Mouse (Mus musculus): ENCODE results near the gene Dctpp1. TPM values are rescaled to one million over a fixed set of nuclear protein-coding genes. Genes with fewer than 3 reads are reported as not detected.

The Dctpp1 gene
- polyA plus RNA-seq, 3 experiments from 2014 or later = 37.2 to 88.3 (median 51.2) TPM

DNA sequence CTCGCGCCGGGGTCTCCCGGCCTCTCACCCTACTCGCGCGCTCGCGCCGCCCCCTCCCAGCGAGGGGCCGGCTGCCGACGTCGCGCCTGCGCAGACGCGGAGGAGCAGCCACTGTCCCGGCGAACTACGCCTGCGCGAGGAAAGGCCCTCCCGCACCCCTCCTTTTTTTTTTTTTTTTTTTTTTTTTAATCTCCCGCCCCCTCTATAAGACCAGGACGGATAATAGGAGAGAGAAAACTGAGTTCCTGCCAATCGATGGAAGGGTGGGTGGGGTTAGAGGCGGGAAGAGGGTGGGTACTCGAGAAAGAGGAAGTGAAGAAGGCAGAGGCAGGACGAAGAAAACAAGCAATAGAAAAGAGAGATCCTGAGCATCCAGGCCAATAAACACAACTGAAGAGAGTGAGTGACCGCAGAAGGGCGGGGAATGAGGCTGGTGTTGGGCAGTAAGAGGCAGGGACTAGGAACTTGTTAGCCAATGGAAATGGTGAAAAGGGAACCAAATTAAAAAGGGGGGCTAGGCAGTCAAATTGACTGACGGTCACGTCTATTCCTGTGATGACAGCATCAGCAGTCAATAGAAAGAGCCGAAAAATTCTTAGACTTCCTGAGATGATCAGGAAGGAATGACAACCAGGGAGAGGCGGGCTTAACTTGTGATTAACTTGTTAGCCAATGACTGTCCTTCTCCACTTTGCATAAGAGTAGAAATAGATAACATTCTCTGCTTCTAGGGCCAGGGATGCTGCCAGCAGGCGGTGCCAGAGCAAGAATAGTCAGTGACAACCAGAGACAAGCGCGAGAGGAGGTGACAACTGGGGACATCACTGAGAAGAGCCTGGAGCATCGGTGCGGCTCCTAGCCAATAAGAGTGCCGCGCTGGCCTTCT lies 51.7 kb downstream of the Dctpp1 start, which contains the start of gene Mylpf:
TSS of gene Mylpf (plus strand) at position 338 of the 886 bp plus-strand sequence.
- ATAC-seq = peak; percentile 87

GRCm38 (mm10) chr7:127208295-127208552 lies 52.3 kb downstream of the Dctpp1 start, which contains the start of gene Tbc1d10b:
Gene Tbc1d10b (minus strand): TSS chr7:127208468.
- ATAC-seq = no peak

DNA sequence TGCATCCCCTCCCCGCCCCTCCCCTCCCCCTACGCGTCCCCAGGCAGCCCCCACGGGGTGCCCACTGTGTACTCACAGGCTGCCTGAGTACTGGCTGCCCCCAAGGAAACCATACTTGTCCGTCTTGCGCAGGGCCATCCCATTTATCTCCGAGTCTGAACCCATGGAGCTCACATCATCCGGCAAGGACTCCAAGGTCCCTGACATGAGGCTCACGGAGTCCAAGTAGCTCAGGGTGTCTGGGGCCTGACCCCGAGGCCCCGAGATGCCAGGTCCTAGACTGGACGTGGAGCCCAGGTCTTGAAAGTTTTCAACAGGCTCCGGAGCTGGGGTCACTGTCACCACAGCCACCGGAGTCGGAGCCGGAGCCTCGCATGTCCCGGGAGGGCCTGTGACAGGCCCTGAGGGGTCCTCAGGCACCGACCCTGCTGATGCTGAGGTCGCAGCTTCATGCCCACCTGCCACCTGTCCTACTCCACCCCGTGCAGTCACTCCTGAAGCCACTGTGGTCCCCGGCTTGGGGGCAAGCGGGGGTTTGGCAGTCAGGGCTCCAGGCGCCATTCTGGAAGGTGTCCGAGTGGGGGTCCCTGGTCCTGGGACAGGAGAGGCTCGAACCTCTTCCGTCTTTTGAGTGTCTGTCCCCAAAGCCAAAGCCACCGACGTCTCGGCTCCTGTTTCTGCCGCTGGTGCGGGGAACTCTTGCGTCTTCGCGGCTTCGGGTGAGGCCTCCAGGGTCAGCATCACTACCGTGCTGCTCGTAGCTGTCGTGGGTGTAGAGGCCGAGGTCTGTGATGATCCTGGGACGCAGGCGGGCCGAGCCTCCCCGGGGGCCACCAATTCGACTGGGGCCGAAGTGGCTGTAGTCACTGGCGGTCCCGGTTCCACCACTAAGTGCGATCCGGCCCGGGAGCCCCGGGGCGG lies 52.9 kb downstream of the Dctpp1 start:
- no peak for ATAC-seq

Other genes starting within 250 kb of the Dctpp1 start
- gene Mvp, start 246.1 kb downstream of the Dctpp1 start, polyA plus RNA-seq (2017; shearing (Covaris generic)) = 10 to 100 TPM; 15.2 to 19.7 (median 16.2) TPM
- not detected for gene Pagr1b, start 244.2 kb downstream of the Dctpp1 start, polyA plus RNA-seq (2017; shearing (Covaris generic))
- gene Pagr1a, start 243.4 kb downstream of the Dctpp1 start, polyA plus RNA-seq (2017; shearing (Covaris generic)) = 10 to 100 TPM; 34.7 to 44.5 (median 42.6) TPM
- gene Gm42742, start 239.6 kb downstream of the Dctpp1 start, polyA plus RNA-seq (2017; shearing (Covaris generic)) = 10 to 100 TPM; 42.5 to 62.2 (median 46.4) TPM
- 1 to 10 TPM in 1 of 3 experiments, under 1 TPM in 1, not detected in 1; 0.97 to 1.1 TPM for gene Prrt2, start 239.5 kb downstream of the Dctpp1 start, polyA plus RNA-seq (2017; shearing (Covaris generic))
- gene Maz, start 233.7 kb downstream of the Dctpp1 start, polyA plus RNA-seq (2017; shearing (Covaris generic)) = 10 to 100 TPM; 18.6 to 22.4 (median 21.4) TPM
- 10 to 100 TPM; 11.7 to 94.2 (median 13.8) TPM for gene Kif22, start 218.2 kb downstream of the Dctpp1 start, polyA plus RNA-seq (2017; shearing (Covaris generic))
- 1 to 10 TPM in 1 of 3 experiments, not detected in 2; 1.6 TPM for gene Zg16, start 173.4 kb downstream of the Dctpp1 start, polyA plus RNA-seq (2017; shearing (Covaris generic))
- 100 to 1,000 TPM; 248 to 287 (median 263) TPM for gene AI467606, start 169.3 kb downstream of the Dctpp1 start, polyA plus RNA-seq (2017; shearing (Covaris generic))
- 10 to 100 TPM in 2 of 3 experiments, 1 to 10 TPM in 1; 7.8 to 15.5 (median 15.0) TPM for gene Qprt, start 138.5 kb downstream of the Dctpp1 start, polyA plus RNA-seq (2017; shearing (Covaris generic))
- gene Spn, start 122.9 kb downstream of the Dctpp1 start, polyA plus RNA-seq (2017; shearing (Covaris generic)) = 100 to 1,000 TPM; 105 to 226 (median 130) TPM
- gene Cd2bp2, start 64.7 kb downstream of the Dctpp1 start, polyA plus RNA-seq (2017; shearing (Covaris generic)) = 10 to 100 TPM; 43.2 to 56.9 (median 48.7) TPM
- gene Tbc1d10b, start 52.2 kb downstream of the Dctpp1 start, polyA plus RNA-seq (2017; shearing (Covaris generic)) = 10 to 100 TPM; 13.2 to 16.6 (median 13.6) TPM
- 10 to 100 TPM; 23.0 to 25.8 (median 23.4) TPM for gene Mylpf, start 51.8 kb downstream of the Dctpp1 start, polyA plus RNA-seq (2017; shearing (Covaris generic))
- 1 to 10 TPM; 3.3 to 6.8 (median 4.6) TPM for gene Zfp553, start 27.6 kb downstream of the Dctpp1 start, polyA plus RNA-seq (2017; shearing (Covaris generic))
- gene Sept1, start 27.6 kb downstream of the Dctpp1 start, polyA plus RNA-seq (2017; shearing (Covaris generic)) = 100 to 1,000 TPM; 783 to 927 (median 807) TPM
- 1 to 10 TPM in 1 of 3 experiments, under 1 TPM in 1, not detected in 1; 0.46 to 1.5 TPM for gene Zfp771, start 16.4 kb downstream of the Dctpp1 start, polyA plus RNA-seq (2017; shearing (Covaris generic))
- gene Sephs2, start 13.3 kb upstream of the Dctpp1 start, polyA plus RNA-seq (2017; shearing (Covaris generic)) = 10 to 100 TPM; 19.4 to 45.4 (median 28.6) TPM
- 100 to 1,000 TPM; 201 to 247 (median 214) TPM for gene Itgal, start 35.6 kb upstream of the Dctpp1 start, polyA plus RNA-seq (2017; shearing (Covaris generic))
- gene Zfp768, start 84.9 kb upstream of the Dctpp1 start, polyA plus RNA-seq (2017; shearing (Covaris generic)) = under 1 TPM in 1 of 3 experiments, not detected in 2; 0.28 TPM
- gene Zfp747, start 115.3 kb upstream of the Dctpp1 start, polyA plus RNA-seq (2017; shearing (Covaris generic)) = 10 to 100 TPM in 2 of 3 experiments, 1 to 10 TPM in 1; 9.9 to 11.0 (median 10.6) TPM
- gene 9130019O22Rik, start 126.5 kb upstream of the Dctpp1 start, polyA plus RNA-seq (2017; shearing (Covaris generic)) = 1 to 10 TPM; 4.8 to 8.8 (median 6.5) TPM
- gene E430018J23Rik, start 132.9 kb upstream of the Dctpp1 start, polyA plus RNA-seq (2017; shearing (Covaris generic)) = 1 to 10 TPM; 4.0 to 7.8 (median 5.4) TPM
- 1 to 10 TPM; 3.6 to 7.5 (median 6.1) TPM for gene Zfp764, start 146.1 kb upstream of the Dctpp1 start, polyA plus RNA-seq (2017; shearing (Covaris generic))
- 10 to 100 TPM; 15.5 to 20.4 (median 16.4) TPM for gene Zfp688, start 161.4 kb upstream of the Dctpp1 start, polyA plus RNA-seq (2017; shearing (Covaris generic))
- gene Zfp689, start 188.4 kb upstream of the Dctpp1 start, polyA plus RNA-seq (2017; shearing (Covaris generic)) = 1 to 10 TPM; 4.3 to 5.0 (median 4.7) TPM
- gene Prr14, start 198.9 kb upstream of the Dctpp1 start, polyA plus RNA-seq (2017; shearing (Covaris generic)) = 100 to 1,000 TPM; 151 to 194 (median 184) TPM
- gene Fbrs, start 218.5 kb upstream of the Dctpp1 start, polyA plus RNA-seq (2017; shearing (Covaris generic)) = 10 to 100 TPM; 17.7 to 30.0 (median 19.5) TPM